Mouse (Mus musculus) embryonic facial prominence, embryonic 10.5 days (tissue): ENCODE measurements around the gene Lrrn1. TPM values are rescaled to one million over a fixed set of nuclear protein-coding genes. Genes with fewer than 3 reads are reported as not detected.

Source experiments
- DNase-seq: peaks from one replicate; pipeline ENCODE4 v3.0.0-alpha.2; 2017; ENCODE audit warnings: low spot score
- H3K27ac ChIP-seq: fragments of 300-500 bp; sonication (generic); replicated peaks from 2 replicates; pipeline ENCODE4 v1.5.1; 2016; ENCODE audit warnings: mild to moderate bottlenecking
- H3K27me3 ChIP-seq: fragments of 300-500 bp; sonication (generic); replicated peaks from 2 replicates; pipeline ENCODE4 v1.6.1; 2016; ENCODE audit warnings: low read depth, mild to moderate bottlenecking; ENCODE audit not compliant: poor library complexity, severe bottlenecking
- H3K36me3 ChIP-seq: fragments of 300-500 bp; sonication (generic); replicated peaks from 2 replicates; pipeline ENCODE4 v1.6.1; 2016; ENCODE audit warnings: mild to moderate bottlenecking, moderate library complexity
- H3K4me1 ChIP-seq: fragments of 300-500 bp; sonication (generic); 2 replicates; pipeline ENCODE4 v1.6.1; 2016
- H3K4me3 ChIP-seq: fragments of 300-500 bp; sonication (generic); 2 replicates; pipeline ENCODE4 v1.5.1; 2016; ENCODE audit warnings: mild to moderate bottlenecking, moderate library complexity
- H3K9me3 ChIP-seq: fragments of 300-500 bp; sonication (generic); 2 replicates; pipeline ENCODE4 v1.6.1; 2016; ENCODE audit warnings: mild to moderate bottlenecking
- WGBS: fragments of 180-500 bp; shearing (Covaris S2); methylation state at CpG from one replicate; pipeline ENCODE4 v1.1.7; 2016; 5-methylcytosine and 5-hydroxymethylcytosine counted together
- polyA plus RNA-seq: library from polyadenylated mRNA; unstranded; fragments of >200 nt; fragmentation: Nextera tagmentation; extraction: Ambion mirVana; gene quantifications from 2 replicates; pipeline ENCODE4 v1.2.1, GENCODE M21; 2016

Gene Lrrn1
- polyA plus RNA-seq, 1 experiment from 2014 or later = 27.4 TPM

- no peak for DNase-seq
- H3K27me3 ChIP-seq = no peaks in the 10 kb centered on the region
- no peaks in the 10 kb centered on the region for H3K4me1 ChIP-seq
- no peaks in the 10 kb centered on the region for H3K9me3 ChIP-seq
- no peak overlapping the region for H3K4me3 ChIP-seq
- 85% methylated on average over 2 of the region's 2 CpGs for WGBS
- H3K36me3 ChIP-seq = no peaks in the 10 kb centered on the region; the same call in 1 of the 2 replicates
- H3K27ac ChIP-seq = no peak overlapping the region
Observed at GRCm38 (mm10) chr6:107546272-107546671, 16.7 kb downstream of the Lrrn1 start.

- Histone ChIP-seq H3K36me3 (no peaks in the 10 kb centered on the region), H3K27ac (no peak overlapping the region), H3K4me1 (no peaks in the 10 kb centered on the region), H3K9me3 (no peaks in the 10 kb centered on the region), H3K27me3 (no peaks in the 10 kb centered on the region), H3K4me3 (no peak overlapping the region)
- 90% methylated on average over 1 of the region's 1 CpGs for WGBS
- no peak for DNase-seq
Observed at GRCm38 (mm10) chr6:107552511-107552910, 22.9 kb downstream of the Lrrn1 start.

GRCm38 (mm10) chr6:107555364-107555763, 25.8 kb downstream of the Lrrn1 start:
- DNase-seq = no peak
- Histone ChIP-seq H3K27me3 (no peaks in the 10 kb centered on the region), H3K9me3 (no peaks in the 10 kb centered on the region), H3K4me1 (no peaks in the 10 kb centered on the region), H3K36me3 (no peaks in the 10 kb centered on the region), H3K27ac (no peak overlapping the region), H3K4me3 (no peak overlapping the region)
- 83% methylated on average over 5 of the region's 5 CpGs for WGBS

GRCm38 (mm10) chr6:107556996-107557395, 27.4 kb downstream of the Lrrn1 start:
- Histone ChIP-seq H3K27ac (no peak overlapping the region), H3K9me3 (no peaks in the 10 kb centered on the region), H3K4me3 (no peak overlapping the region), H3K27me3 (no peaks in the 10 kb centered on the region), H3K36me3 (no peaks in the 10 kb centered on the region), H3K4me1 (no peaks in the 10 kb centered on the region)
- DNase-seq = no peak
- 75% methylated on average over 3 of the region's 3 CpGs for WGBS

DNA sequence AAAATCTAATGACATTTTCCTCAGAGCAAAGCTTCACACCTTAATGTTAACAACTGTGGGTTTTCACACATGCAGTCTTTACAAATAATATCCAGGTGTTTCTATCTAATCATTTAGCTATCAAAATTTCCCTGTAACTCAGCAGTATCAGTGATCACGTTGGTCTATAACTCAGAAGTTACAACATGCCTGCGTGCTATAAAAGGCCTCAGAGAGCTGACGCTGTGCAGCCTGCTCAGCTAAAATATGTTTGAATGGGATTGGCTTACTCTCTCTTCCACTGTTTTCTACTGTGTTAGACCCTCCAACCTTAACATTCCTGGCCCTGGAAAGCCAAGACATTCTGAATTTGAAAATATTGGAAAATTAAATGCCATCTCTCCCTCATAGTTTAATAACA, 28.2 kb downstream of the Lrrn1 start:
- no peaks in the 10 kb centered on the region for H3K27me3 ChIP-seq
- 88% methylated on average over 3 of the region's 3 CpGs for WGBS
- H3K4me1 ChIP-seq = no peaks in the 10 kb centered on the region
- no peak overlapping the region for H3K27ac ChIP-seq
- H3K36me3 ChIP-seq = no peaks in the 10 kb centered on the region
- no peak for DNase-seq
- no peak overlapping the region for H3K4me3 ChIP-seq
- H3K9me3 ChIP-seq = no peaks in the 10 kb centered on the region

- no peak for DNase-seq
- Histone ChIP-seq H3K27me3 (no peaks in the 10 kb centered on the region), H3K36me3 (peaks cover 4% of the 10 kb centered on the region), H3K4me1 (no peaks in the 10 kb centered on the region), H3K9me3 (no peaks in the 10 kb centered on the region), H3K4me3 (no peak overlapping the region), H3K27ac (no peak overlapping the region)
- WGBS = 94% methylated on average over 2 of the region's 2 CpGs
Observed at GRCm38 (mm10) chr6:107562255-107562654, 32.7 kb downstream of the Lrrn1 start.

DNA sequence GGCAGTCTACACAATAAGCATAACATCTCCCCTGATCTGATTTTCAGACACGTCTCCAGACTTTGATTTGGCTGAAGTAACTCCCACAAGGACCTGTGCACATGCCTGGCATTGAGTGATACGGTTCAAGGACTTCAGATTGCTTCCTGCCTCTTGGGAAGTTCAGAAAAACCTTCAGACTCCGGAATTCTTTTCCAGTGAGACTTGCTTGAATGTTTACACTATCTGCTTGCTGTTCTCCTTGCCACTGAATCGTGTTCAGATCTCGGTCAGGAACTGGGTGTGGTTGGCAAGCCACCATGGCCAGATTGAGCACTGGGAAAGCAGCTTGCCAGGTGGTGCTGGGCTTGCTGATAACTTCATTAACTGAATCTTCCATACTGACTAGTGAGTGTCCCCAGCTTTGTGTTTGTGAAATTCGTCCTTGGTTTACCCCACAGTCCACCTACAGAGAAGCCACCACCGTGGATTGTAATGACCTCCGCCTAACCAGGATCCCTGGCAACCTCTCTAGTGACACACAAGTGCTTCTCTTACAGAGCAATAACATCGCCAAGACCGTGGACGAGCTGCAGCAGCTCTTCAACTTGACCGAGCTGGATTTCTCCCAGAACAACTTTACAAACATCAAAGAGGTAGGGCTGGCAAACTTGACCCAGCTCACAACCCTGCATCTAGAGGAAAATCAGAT, 37.5 kb downstream of the Lrrn1 start:
- Histone ChIP-seq H3K36me3 (peaks cover 26% of the 10 kb centered on the region), H3K9me3 (no peaks in the 10 kb centered on the region), H3K4me3 (no peak overlapping the region), H3K27me3 (no peaks in the 10 kb centered on the region), H3K4me1 (no peaks in the 10 kb centered on the region), H3K27ac (no peak overlapping the region)
- no peak for DNase-seq
- WGBS = 86% methylated on average over 12 of the region's 12 CpGs

DNA sequence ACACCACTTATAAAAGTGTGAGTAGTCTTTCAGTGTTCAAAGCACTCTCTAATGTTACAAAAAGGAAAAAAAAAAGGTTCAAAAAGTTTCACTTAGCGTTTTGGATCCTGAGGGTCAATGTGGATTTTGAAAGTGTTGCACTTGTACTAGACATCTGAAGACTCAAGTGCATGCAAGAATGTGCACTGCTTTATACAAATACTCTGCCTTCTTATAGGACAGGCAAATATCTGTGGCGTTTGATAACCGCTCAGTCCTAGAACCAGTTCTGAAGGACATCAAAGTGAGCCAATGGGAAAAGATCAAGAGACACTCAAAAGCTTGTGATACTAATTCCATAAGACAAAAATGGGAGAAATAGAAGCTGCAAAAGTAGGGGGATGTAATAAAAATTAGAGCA, 45.0 kb downstream of the Lrrn1 start:
- 92% methylated on average over 3 of the region's 3 CpGs for WGBS
- DNase-seq = no peak
- H3K9me3 ChIP-seq = no peaks in the 10 kb centered on the region
- H3K36me3 ChIP-seq = no peaks in the 10 kb centered on the region
- no peaks in the 10 kb centered on the region for H3K27me3 ChIP-seq
- no peak overlapping the region for H3K4me3 ChIP-seq
- no peaks in the 10 kb centered on the region for H3K4me1 ChIP-seq
- H3K27ac ChIP-seq = no peak overlapping the region

DNA sequence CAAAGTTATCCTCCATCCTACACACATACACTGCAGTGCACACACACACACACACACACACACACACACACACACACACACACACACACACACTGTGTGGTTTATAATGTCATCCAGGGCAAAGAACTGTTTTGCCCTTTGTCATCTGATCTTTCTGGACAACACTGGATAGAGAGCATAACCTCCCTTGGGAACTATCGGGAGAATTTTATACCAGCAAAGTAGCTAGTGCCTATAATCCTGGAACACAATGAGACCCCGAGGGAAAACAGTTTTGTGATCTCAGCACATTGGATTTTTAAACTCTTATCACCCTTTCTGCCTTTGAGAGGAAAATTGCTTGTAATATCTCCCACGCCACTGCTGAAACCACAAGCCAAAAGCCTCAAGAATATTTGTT, 45.8 kb downstream of the Lrrn1 start:
- H3K4me3 ChIP-seq = no peak overlapping the region
- H3K27ac ChIP-seq = no peak overlapping the region
- 72% methylated on average over 3 of the region's 3 CpGs for WGBS
- H3K4me1 ChIP-seq = no peaks in the 10 kb centered on the region
- no peaks in the 10 kb centered on the region for H3K36me3 ChIP-seq
- DNase-seq = no peak
- no peaks in the 10 kb centered on the region for H3K27me3 ChIP-seq
- H3K9me3 ChIP-seq = no peaks in the 10 kb centered on the region

GRCm38 (mm10) chr6:107577309-107577708, 47.7 kb downstream of the Lrrn1 start:
- DNase-seq = no peak
- H3K36me3 ChIP-seq = no peaks in the 10 kb centered on the region
- H3K27me3 ChIP-seq = no peaks in the 10 kb centered on the region
- H3K27ac ChIP-seq = no peak overlapping the region
- H3K4me1 ChIP-seq = no peaks in the 10 kb centered on the region
- WGBS = 99% methylated on average over 8 of the region's 8 CpGs
- no peak overlapping the region for H3K4me3 ChIP-seq
- H3K9me3 ChIP-seq = no peaks in the 10 kb centered on the region

- Histone ChIP-seq H3K27me3 (no peaks in the 10 kb centered on the region), H3K4me3 (no peak overlapping the region), H3K4me1 (no peaks in the 10 kb centered on the region), H3K9me3 (no peaks in the 10 kb centered on the region), H3K36me3 (no peaks in the 10 kb centered on the region), H3K27ac (no peak overlapping the region)
- DNase-seq = no peak
- 81% methylated on average over 1 of the region's 1 CpGs for WGBS
Observed at GRCm38 (mm10) chr6:107583759-107584383, 54.3 kb downstream of the Lrrn1 start.

- H3K36me3 ChIP-seq = no peaks in the 10 kb centered on the region
- DNase-seq = no peak
- no peaks in the 10 kb centered on the region for H3K27me3 ChIP-seq
Observed at GRCm38 (mm10) chr6:107605151-107605550, 75.6 kb downstream of the Lrrn1 start.

GRCm38 (mm10) chr6:107614288-107614687, 84.7 kb downstream of the Lrrn1 start:
- 73% methylated on average over 1 of the region's 1 CpGs for WGBS
- H3K36me3 ChIP-seq = no peaks in the 10 kb centered on the region
- H3K4me1 ChIP-seq = no peaks in the 10 kb centered on the region
- no peak overlapping the region for H3K4me3 ChIP-seq
- no peaks in the 10 kb centered on the region for H3K27me3 ChIP-seq
- no peak for DNase-seq
- no peak overlapping the region for H3K27ac ChIP-seq
- H3K9me3 ChIP-seq = no peaks in the 10 kb centered on the region

More at GRCm38 (mm10) chr6:107605151-107605550, 75.6 kb downstream of the Lrrn1 start:
- Histone ChIP-seq H3K9me3 (no peaks in the 10 kb centered on the region), H3K4me1 (no peaks in the 10 kb centered on the region), H3K4me3 (no peak overlapping the region), H3K27ac (no peak overlapping the region)
